Mouse (Mus musculus) kidney, postnatal 25 days (tissue): Measurements from ENCODE around the gene Sbf1.
A peak's percentile ranks its signal among the peaks of the same experiment; 100 is the strongest.

ENCODE experiments used
- DNase-seq, 2 experiments: peaks; one replicate each; pipeline ENCODE4 v3.0.0; 2021; ENCODE audit warnings: mixed read lengths in 2 of 2

Sbf1 gene

GRCm38 (mm10) chr15:89315190-89315731 lies at the start of gene Sbf1:
Gene Sbf1 (minus strand): TSS chr15:89315311.
- DNase-seq: peak; percentile 99

GRCm38 (mm10) chr15:89363051-89363450 lies 47.9 kb upstream of the Sbf1 start:
- DNase-seq: no peak

- no peak for DNase-seq
Measured at GRCm38 (mm10) chr15:89358784-89359183, 43.7 kb upstream of the Sbf1 start.

- peak; percentile 80 to 85 for DNase-seq
Measured at GRCm38 (mm10) chr15:89356372-89356771, 41.3 kb upstream of the Sbf1 start.

GRCm38 (mm10) chr15:89355241-89356187 lies 40.4 kb upstream of the Sbf1 start, which contains the start of the genes Lmf2 and Ncaph2:
Gene Lmf2 (minus strand): TSS chr15:89355659.
Gene Ncaph2 (plus strand): TSS chr15:89355719.
- peak; percentile 98 for DNase-seq

- peak in 1 of 2 experiments; percentile 38 for DNase-seq
Measured at GRCm38 (mm10) chr15:89354455-89354854, 39.3 kb upstream of the Sbf1 start.

- peak in 1 of 2 experiments; percentile 33 for DNase-seq
Measured at GRCm38 (mm10) chr15:89353837-89354236, 38.7 kb upstream of the Sbf1 start.

- no peak for DNase-seq
Measured at GRCm38 (mm10) chr15:89352795-89353194, 37.7 kb upstream of the Sbf1 start.

GRCm38 (mm10) chr15:89352054-89352453 lies 36.9 kb upstream of the Sbf1 start:
- no peak for DNase-seq

- DNase-seq: no peak
Measured at GRCm38 (mm10) chr15:89351302-89351701, 36.2 kb upstream of the Sbf1 start.

- DNase-seq: peak in 1 of 2 experiments; percentile 31
Measured at GRCm38 (mm10) chr15:89350447-89350846, 35.3 kb upstream of the Sbf1 start.

GRCm38 (mm10) chr15:89343325-89343724 lies 28.2 kb upstream of the Sbf1 start:
- peak in 1 of 2 experiments; percentile 14 for DNase-seq

- no peak for DNase-seq
Measured at GRCm38 (mm10) chr15:89341678-89342077, 26.6 kb upstream of the Sbf1 start.

GRCm38 (mm10) chr15:89340136-89340535 lies 25.0 kb upstream of the Sbf1 start:
- DNase-seq: no peak

- no peak for DNase-seq
Measured at GRCm38 (mm10) chr15:89339696-89340095, 24.6 kb upstream of the Sbf1 start.

- DNase-seq: peak in 1 of 2 experiments; percentile 59
Measured at GRCm38 (mm10) chr15:89336422-89336821, 21.3 kb upstream of the Sbf1 start.

GRCm38 (mm10) chr15:89334774-89335537 lies 19.8 kb upstream of the Sbf1 start:
- DNase-seq: peak; percentile 40 to 62

GRCm38 (mm10) chr15:89334271-89334670 lies 19.2 kb upstream of the Sbf1 start, which contains the start of gene Miox:
Gene Miox (plus strand): TSS chr15:89334398.
- DNase-seq: peak; percentile 75 to 88

- DNase-seq: peak; percentile 79 to 92
Measured at GRCm38 (mm10) chr15:89326441-89326840, 11.3 kb upstream of the Sbf1 start.

- peak in 1 of 2 experiments; percentile 24 for DNase-seq
Measured at GRCm38 (mm10) chr15:89323656-89324055, 8.5 kb upstream of the Sbf1 start.

- DNase-seq: peak in 1 of 2 experiments; percentile 58
Measured at GRCm38 (mm10) chr15:89322670-89323522, 7.8 kb upstream of the Sbf1 start, which contains the start of gene Adm2. Gene Adm2 (plus strand): TSS chr15:89322720.

- DNase-seq: peak in 1 of 2 experiments; percentile 1
Measured at GRCm38 (mm10) chr15:89321264-89321663, 6.2 kb upstream of the Sbf1 start.
